Mouse (Mus musculus) hindbrain, embryonic 15.5 days (tissue): ENCODE measurements at regions not wholly inside any gene's neighbourhood (a gene's known extent, or its start where the extent isn't known, plus 50 kb on each side); places are given as distances from the start of the nearest gene placed in this dataset.
"Not testable (repeated sequence)": the region's sequence is repeated elsewhere in the genome, so short reads cannot be mapped to it uniquely, and the experiment has no call there.

Experiments used
- ATAC-seq: fragments of 200-750 bp; cut with Nextera tagmentation; 2 replicates; pipeline ENCODE4 v1.8.0; 2017; ENCODE audit warnings: low read depth, moderate number of reproducible peaks, moderate TSS enrichment; ENCODE audit not compliant: low FRiP score
- H3K27ac ChIP-seq: fragments of 300-500 bp; sonication (generic); replicated peaks from 2 replicates; pipeline ENCODE4 v1.5.1; 2015; ENCODE audit warnings: mild to moderate bottlenecking, inconsistent platforms
- H3K27me3 ChIP-seq: fragments of 300-500 bp; sonication (generic); 2 replicates; pipeline ENCODE4 v1.6.1; 2015; ENCODE audit warnings: control low read depth, inconsistent platforms
- H3K36me3 ChIP-seq: fragments of 300-500 bp; sonication (generic); 2 replicates; pipeline ENCODE4 v1.6.1; 2015; ENCODE audit warnings: control low read depth, inconsistent platforms
- H3K4me1 ChIP-seq: fragments of 300-500 bp; sonication (generic); replicated peaks from 2 replicates; pipeline ENCODE4 v1.6.1; 2015; ENCODE audit warnings: control low read depth, inconsistent platforms
- H3K4me2 ChIP-seq: fragments of 300-500 bp; sonication (generic); 2 replicates; pipeline ENCODE4 v1.6.1; 2015; ENCODE audit warnings: moderate library complexity, mild to moderate bottlenecking, inconsistent platforms
- H3K4me3 ChIP-seq: fragments of 300-500 bp; sonication (generic); 2 replicates; pipeline ENCODE4 v1.5.1; 2015; ENCODE audit warnings: mild to moderate bottlenecking, inconsistent platforms
- H3K9ac ChIP-seq: fragments of 300-500 bp; sonication (generic); 2 replicates; pipeline ENCODE4 v1.6.1; 2015; ENCODE audit warnings: inconsistent platforms
- H3K9me3 ChIP-seq: fragments of 300-500 bp; sonication (generic); 2 replicates; pipeline ENCODE4 v1.6.1; 2016; ENCODE audit warnings: control low read depth, inconsistent platforms
- WGBS: fragments of 180-500 bp; shearing (Covaris S2); methylation state at CpG from one replicate; pipeline ENCODE4 v1.1.7; 2015; 5-methylcytosine and 5-hydroxymethylcytosine counted together

DNA sequence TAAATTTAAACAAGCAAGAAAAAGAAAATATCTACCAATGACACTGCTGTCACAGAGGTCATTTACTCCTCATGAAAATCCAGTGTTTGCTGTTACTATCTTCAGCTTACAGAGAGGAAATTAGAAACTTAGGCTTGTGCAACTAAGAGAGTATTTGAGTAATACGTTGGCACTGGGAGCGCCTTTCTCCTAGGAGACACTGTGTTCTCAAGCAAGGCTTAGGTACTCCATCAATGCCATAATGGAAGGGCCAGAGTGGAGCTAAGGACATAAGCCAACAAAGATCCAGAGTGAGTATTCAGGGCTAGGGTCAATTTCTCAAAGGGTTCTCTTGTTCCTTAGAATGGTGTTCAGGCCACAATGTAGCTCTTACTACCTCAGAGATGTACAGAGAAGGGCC lies 294.4 kb upstream of the Klf6 start:
- no peak overlapping the region for H3K4me2 ChIP-seq
- no peaks in the 10 kb centered on the region for H3K4me1 ChIP-seq
- WGBS: 86% methylated on average over 2 of the region's 2 CpGs

DNA sequence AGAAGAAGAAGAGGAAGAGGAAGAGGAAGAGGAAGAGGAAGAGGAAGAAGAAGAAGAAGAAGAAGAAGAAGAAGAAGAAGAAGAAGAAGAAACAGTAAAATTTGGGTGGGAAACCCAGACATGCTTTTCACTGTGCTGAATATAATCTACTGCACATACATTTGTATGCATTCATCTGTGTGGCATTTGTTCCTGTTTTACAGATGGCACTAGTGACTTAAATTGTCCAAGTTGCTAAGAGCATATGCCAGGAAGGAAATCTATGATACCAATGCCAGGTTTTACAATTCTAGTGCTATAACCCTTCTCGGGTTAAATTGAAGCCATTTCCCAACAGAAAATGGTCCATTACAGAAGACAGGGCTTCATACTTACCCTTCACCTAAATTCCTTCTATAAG lies 291.7 kb upstream of the Klf6 start:
- ATAC-seq: no peak

More for the DNA sequence above, 294.4 kb upstream of the Klf6 start:
- H3K27me3 ChIP-seq: no peaks in the 10 kb centered on the region
- no peak overlapping the region for H3K27ac ChIP-seq
- H3K9me3 ChIP-seq: no peaks in the 10 kb centered on the region
- H3K36me3 ChIP-seq: no peaks in the 10 kb centered on the region
- H3K9ac ChIP-seq: no peak overlapping the region
- no peak overlapping the region for H3K4me3 ChIP-seq
- ATAC-seq: no peak

DNA sequence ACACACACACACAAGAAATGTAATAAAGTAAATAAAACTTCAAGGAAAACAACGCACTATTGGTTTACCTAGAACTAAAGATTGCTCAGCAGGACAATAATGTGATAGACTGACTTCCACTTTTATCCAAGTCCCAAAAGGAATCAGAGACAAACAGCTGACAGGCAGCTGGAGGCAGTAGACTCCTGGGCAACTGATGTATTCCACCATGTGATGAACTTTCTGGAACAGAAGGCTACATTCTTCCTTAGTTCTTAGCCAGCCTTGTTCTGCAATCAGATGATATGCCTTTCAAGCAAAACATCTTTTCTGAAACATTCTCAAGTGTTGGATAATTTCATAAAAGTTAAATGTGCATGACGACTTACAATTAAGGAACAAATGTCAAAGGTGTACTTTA lies 290.9 kb upstream of the Klf6 start:
- 94% methylated on average over 2 of the region's 2 CpGs for WGBS
- Histone ChIP-seq H3K27ac (no peak overlapping the region), H3K4me3 (no peak overlapping the region)

More for the DNA sequence above, 291.7 kb upstream of the Klf6 start:
- 90% methylated on average over 1 of the region's 1 CpGs for WGBS
- H3K4me3 ChIP-seq: no peak overlapping the region
- H3K9ac ChIP-seq: no peak overlapping the region
- H3K4me2 ChIP-seq: no peak overlapping the region
- H3K27ac ChIP-seq: no peak overlapping the region
- no peaks in the 10 kb centered on the region for H3K9me3 ChIP-seq
- H3K36me3 ChIP-seq: no peaks in the 10 kb centered on the region
- no peaks in the 10 kb centered on the region for H3K4me1 ChIP-seq
- H3K27me3 ChIP-seq: no peaks in the 10 kb centered on the region

DNA sequence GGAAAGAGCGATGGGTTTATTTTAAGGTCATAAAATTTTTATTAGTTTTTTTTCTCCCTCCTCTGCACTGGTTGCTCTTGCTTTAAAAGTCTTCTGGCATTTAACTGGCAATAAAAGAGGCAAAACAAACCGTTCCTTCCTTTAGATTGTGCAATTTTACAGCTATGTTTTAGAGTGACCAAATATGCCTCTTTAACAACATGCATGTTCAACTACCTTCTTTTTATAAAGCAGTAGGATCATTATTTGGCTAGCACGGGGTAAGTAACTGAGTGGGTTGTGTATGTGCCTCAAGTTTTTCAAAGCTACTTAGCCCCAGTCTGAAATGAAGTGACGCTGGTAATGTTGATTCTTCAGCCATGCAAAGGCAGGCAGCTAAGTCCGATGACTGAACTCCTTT lies 284.7 kb upstream of the Klf6 start:
- H3K36me3 ChIP-seq: no peaks in the 10 kb centered on the region
- no peaks in the 10 kb centered on the region for H3K4me1 ChIP-seq
- H3K4me3 ChIP-seq: no peak overlapping the region
- 82% methylated on average over 5 of the region's 5 CpGs for WGBS
- no peak overlapping the region for H3K9ac ChIP-seq
- H3K4me2 ChIP-seq: no peak overlapping the region
- no peaks in the 10 kb centered on the region for H3K27me3 ChIP-seq
- no peak for ATAC-seq
- no peaks in the 10 kb centered on the region for H3K9me3 ChIP-seq
- no peak overlapping the region for H3K27ac ChIP-seq

More for the DNA sequence above, 290.9 kb upstream of the Klf6 start:
- Histone ChIP-seq H3K9ac (no peak overlapping the region), H3K4me1 (no peaks in the 10 kb centered on the region), H3K27me3 (no peaks in the 10 kb centered on the region), H3K36me3 (no peaks in the 10 kb centered on the region), H3K4me2 (no peak overlapping the region), H3K9me3 (no peaks in the 10 kb centered on the region)
- no peak for ATAC-seq

DNA sequence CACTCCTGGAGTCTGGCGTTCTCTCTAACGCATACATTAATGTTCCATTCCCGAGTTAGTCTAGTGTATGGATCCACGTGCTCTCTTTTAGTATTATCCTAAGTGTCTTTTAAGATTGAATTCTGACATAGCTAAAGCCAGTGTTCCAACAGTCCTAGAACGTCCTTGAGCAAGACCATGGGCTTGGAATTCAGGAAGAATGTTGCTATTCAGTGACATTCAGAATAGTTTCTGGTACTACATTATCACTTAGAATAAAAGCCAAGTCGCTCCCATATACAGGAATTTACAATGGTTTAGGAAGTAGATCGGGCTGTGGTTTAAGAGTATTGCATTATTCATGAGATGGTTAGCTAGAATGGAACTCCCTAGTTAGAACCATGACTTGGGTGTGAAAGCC lies 277.6 kb upstream of the Klf6 start:
- not testable (repeated sequence) for H3K9ac ChIP-seq, H3K36me3 ChIP-seq, H3K27me3 ChIP-seq, H3K4me1 ChIP-seq, H3K4me2 ChIP-seq, H3K9me3 ChIP-seq, H3K4me3 ChIP-seq, ATAC-seq, H3K27ac ChIP-seq
- 84% methylated on average over 7 of the region's 7 CpGs for WGBS

DNA sequence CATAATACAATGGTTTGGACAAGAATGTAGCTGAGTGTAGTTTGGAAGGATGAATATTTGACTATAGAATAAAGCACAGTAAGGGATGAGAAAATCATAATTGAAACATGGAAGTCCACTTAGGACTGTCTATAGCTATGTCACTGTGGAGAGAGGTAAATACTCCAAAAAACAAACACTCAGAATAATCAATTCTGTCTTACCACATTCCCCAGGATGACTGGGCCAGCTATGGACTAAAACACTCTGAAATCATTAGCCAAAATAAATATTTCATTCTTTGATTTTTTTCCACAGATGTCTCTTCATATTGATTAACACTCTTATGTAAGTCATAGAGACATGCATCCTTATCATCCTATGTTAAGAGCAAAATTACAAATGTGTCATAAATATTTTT lies 274.1 kb upstream of the Klf6 start:
- Histone ChIP-seq H3K27me3 (no peaks in the 10 kb centered on the region), H3K27ac (no peak overlapping the region), H3K9ac (no peak overlapping the region), H3K4me2 (no peak overlapping the region), H3K4me3 (no peak overlapping the region), H3K4me1 (no peaks in the 10 kb centered on the region), H3K36me3 (no peaks in the 10 kb centered on the region), H3K9me3 (no peaks in the 10 kb centered on the region)
- no peak for ATAC-seq

DNA sequence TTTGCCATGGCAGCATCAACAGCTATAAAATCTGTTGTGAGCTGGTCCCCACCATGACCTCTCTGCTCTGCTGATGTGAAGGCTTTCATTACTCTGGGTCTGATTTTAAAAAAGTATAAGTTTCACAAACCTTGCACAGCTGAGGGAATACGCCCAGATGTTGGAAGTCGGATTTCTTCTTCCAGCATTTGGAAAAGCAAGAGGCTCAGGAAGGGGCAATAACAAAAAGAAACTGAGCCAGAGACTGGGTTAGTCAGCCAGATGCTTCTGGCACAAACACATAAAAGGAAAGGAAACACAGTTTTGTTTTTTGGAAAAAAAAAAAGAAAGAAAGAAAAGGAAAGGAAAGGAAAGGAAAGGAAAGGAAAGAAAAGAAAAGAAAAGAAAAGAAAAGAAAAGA lies 270.0 kb upstream of the Klf6 start:
- Histone ChIP-seq H3K4me2 (no peak overlapping the region), H3K27me3 (no peaks in the 10 kb centered on the region), H3K4me1 (no peaks in the 10 kb centered on the region), H3K4me3 (no peak overlapping the region), H3K36me3 (no peaks in the 10 kb centered on the region), H3K9ac (no peak overlapping the region), H3K9me3 (no peaks in the 10 kb centered on the region), H3K27ac (no peak overlapping the region)
- WGBS: 76% methylated on average over 2 of the region's 2 CpGs
- no peak for ATAC-seq

DNA sequence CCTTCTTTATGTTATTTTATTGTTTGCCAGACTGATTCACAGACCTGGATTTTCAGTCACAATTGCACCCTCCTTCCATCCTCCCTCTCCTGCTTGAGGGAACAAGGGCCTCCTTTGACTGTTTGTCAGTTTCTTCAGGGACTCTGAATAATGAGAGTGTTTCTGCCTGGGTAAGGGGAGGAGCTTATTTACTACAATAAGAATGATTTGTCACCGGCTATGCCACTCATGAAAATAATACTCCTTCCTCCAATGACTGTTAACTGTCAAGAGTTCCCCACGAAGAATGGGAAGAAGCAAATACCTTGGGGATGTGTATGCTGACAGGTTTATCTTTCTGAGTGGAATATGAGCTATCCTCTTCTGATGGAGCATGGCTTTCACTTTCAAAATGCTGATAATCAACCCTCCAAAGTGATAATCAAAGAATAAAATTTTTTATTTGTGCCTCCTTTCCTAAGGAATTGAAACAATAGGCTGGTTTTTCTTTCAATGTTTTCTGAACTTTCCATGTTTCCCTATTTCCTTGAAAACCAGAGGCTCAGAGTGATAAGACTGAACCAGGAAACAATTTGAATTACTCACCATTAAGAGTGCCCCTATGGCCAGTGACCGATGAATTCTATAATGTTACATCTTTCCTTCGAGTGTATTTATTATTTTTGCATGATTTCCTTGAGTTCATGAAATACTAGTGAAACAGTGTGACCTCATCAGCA lies 269.3 kb upstream of the Klf6 start:
- Histone ChIP-seq H3K36me3 (no peaks in the 10 kb centered on the region), H3K4me1 (no peaks in the 10 kb centered on the region), H3K27ac (no peak overlapping the region), H3K4me3 (no peak overlapping the region), H3K27me3 (no peaks in the 10 kb centered on the region), H3K4me2 (no peak overlapping the region), H3K9me3 (no peaks in the 10 kb centered on the region), H3K9ac (no peak overlapping the region)
- 42% methylated on average over 4 of the region's 4 CpGs for WGBS
- ATAC-seq: no peak

DNA sequence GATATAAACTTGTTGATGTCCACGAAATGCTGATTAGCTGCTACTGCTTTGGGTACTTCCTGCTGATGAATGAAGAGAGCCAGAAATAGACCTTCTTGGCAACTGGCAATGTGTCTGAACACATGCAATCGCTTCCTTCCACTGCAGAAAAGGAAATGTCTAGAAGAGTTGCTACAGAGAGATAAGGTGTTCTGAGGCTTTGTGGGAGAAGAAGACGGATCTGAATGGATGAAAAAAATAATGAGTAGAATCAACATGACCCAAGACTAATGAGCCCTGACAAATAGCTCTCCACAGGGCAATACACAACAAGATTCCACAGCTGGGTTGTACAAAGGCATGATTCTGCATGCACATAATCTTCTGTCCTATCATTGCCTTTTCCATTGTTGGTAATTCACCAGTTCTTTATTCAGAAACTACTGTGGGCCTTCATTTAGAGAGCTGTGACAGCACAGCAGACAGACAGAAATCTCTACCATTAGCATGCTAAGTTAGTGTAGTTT lies 268.7 kb upstream of the Klf6 start:
- no peaks in the 10 kb centered on the region for H3K9me3 ChIP-seq
- no peak for ATAC-seq
- no peak overlapping the region for H3K27ac ChIP-seq
- H3K36me3 ChIP-seq: no peaks in the 10 kb centered on the region
- no peaks in the 10 kb centered on the region for H3K4me1 ChIP-seq
- H3K4me2 ChIP-seq: no peak overlapping the region
- no peak overlapping the region for H3K4me3 ChIP-seq
- no peak overlapping the region for H3K9ac ChIP-seq
- H3K27me3 ChIP-seq: no peaks in the 10 kb centered on the region
- 42% methylated on average over 3 of the region's 3 CpGs for WGBS

DNA sequence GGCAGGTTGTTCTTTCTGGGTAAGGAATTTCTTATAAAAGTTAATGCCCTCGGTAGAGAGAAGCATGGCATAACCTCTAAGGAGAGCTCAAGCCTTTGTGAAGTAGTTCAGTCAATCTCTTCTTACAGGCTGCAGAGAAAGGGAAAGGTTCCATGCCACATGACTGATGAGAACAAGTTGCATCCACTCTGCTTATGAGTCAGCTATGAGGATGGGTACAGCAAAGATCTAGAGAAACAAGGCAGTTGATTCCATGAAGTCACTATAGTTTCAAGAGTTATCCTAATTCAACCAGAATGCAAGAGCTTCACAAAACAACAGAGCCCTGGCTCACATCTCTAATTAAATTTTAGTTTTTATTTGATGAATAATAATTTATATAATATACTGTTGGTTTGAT lies 259.6 kb upstream of the Klf6 start:
- Histone ChIP-seq H3K9me3 (no peaks in the 10 kb centered on the region), H3K27me3 (no peaks in the 10 kb centered on the region), H3K27ac (no peak overlapping the region), H3K4me3 (no peak overlapping the region), H3K4me1 (no peaks in the 10 kb centered on the region), H3K36me3 (no peaks in the 10 kb centered on the region), H3K4me2 (no peak overlapping the region), H3K9ac (no peak overlapping the region)
- no peak for ATAC-seq
- 92% methylated on average over 1 of the region's 1 CpGs for WGBS

DNA sequence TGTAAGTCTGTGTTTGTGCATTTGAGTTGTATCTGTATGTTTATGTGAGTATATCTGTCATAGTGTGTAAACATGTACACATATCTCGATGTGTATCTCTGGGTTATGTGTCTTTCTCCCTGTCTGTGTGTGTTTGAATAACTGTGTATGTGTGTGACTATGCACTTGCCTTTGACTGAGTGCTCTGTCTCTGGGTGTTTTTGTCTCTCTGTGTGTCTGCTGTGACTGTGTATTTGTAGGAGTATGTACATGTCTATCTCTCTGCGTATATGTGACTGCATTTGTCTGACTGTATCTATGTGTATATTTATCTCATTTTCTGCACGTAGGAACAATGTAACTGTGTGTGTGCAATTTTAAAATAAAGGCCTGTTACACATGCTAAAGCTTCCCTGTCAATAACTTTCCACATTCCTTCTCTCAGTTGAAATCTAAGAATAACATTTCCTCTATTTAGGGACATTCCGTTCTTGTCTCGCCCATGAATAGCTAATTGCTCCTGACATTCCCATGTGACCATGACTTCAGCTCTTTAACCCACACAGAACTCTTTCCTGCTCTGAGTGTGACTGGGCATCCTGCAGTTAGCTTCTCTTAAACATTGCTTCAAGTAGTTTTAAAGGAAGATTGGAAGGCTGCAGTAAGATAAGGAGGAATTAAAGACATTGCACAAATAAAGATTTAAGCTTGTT lies 257.2 kb upstream of the Klf6 start:
- Histone ChIP-seq H3K9me3 (no peaks in the 10 kb centered on the region), H3K27me3 (no peaks in the 10 kb centered on the region), H3K9ac (no peak overlapping the region), H3K4me3 (no peak overlapping the region), H3K4me2 (no peak overlapping the region), H3K36me3 (no peaks in the 10 kb centered on the region), H3K27ac (no peak overlapping the region), H3K4me1 (no peaks in the 10 kb centered on the region)
- no peak for ATAC-seq
- 57% methylated on average over 5 of the region's 5 CpGs for WGBS

DNA sequence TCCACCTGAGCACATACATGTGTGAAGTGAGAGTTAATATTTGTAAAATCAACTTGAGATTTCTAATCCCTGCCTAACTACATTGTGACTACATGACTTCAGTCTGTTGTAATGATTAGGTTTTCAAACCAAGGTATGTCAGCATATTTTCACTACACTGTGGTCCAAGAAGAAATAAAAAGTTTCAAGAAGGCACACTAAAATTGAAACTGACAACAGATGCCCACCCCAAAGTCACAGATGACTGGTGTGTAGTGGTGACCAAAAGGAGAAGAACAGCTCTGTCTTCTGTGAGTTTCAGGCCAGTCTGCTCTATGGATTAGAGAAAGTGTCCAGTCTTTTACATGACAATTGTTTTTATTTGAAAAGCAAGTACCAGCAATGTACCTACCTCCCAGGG lies 255.9 kb upstream of the Klf6 start:
- Histone ChIP-seq H3K36me3 (no peaks in the 10 kb centered on the region), H3K9ac (no peak overlapping the region), H3K4me2 (no peak overlapping the region), H3K4me3 (no peak overlapping the region), H3K27ac (no peak overlapping the region), H3K4me1 (no peaks in the 10 kb centered on the region), H3K27me3 (no peaks in the 10 kb centered on the region), H3K9me3 (no peaks in the 10 kb centered on the region)
- ATAC-seq: no peak

DNA sequence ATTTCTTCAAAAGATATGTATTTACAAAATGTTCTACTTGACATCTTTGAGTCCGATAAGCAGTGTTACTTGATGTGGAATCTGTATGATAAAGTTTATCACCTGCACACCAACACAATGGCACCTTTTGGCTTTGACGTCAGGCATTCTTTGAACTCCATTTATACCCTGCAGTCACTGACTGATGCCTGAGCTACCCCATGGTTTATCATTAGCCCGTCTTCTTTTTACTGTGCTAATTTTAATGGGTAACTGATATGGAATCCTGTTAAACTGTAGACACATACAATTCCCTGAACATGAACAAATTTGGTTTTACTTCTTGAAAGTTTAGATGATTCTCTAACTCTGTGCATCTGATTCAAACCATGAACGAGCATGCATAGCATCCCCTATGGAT lies 253.8 kb upstream of the Klf6 start:
- H3K4me1 ChIP-seq: no peaks in the 10 kb centered on the region
- H3K9me3 ChIP-seq: no peaks in the 10 kb centered on the region
- no peak overlapping the region for H3K4me2 ChIP-seq
- no peak overlapping the region for H3K9ac ChIP-seq
- no peaks in the 10 kb centered on the region for H3K27me3 ChIP-seq
- 81% methylated on average over 4 of the region's 4 CpGs for WGBS
- H3K27ac ChIP-seq: no peak overlapping the region
- no peak overlapping the region for H3K4me3 ChIP-seq
- no peaks in the 10 kb centered on the region for H3K36me3 ChIP-seq
- no peak for ATAC-seq
